Mouse (Mus musculus) C2C12 (cell line): ENCODE measurements around the gene Tex2.

ENCODE experiments used
- CEBPB ChIP-seq: IDR thresholded peaks from one replicate; pipeline ENCODE4 v1.6.1; 2011; ENCODE audit warnings: low read depth, mild to moderate bottlenecking, control low read depth, moderate library complexity
- CTCF ChIP-seq: IDR thresholded peaks from one replicate; pipeline ENCODE4 v1.5.1; 2011; ENCODE audit not compliant: control insufficient read depth, insufficient read depth, insufficient read length
- MAX ChIP-seq: IDR thresholded peaks from one replicate; pipeline ENCODE4 v1.6.1; 2011; ENCODE audit warnings: mild to moderate bottlenecking, control low read depth
- USF1 ChIP-seq: IDR thresholded peaks from one replicate; pipeline ENCODE4 v1.6.1; 2011; ENCODE audit warnings: low read depth, mild to moderate bottlenecking, control low read depth, moderate library complexity

- TF ChIP-seq CTCF (no peak), USF1 (peak; percentile 53), MAX (no peak), CEBPB (no peak)
These were observed 4.8 kb upstream of the Tex2 start for GRCm38 (mm10) chr11:106617821-106618580.
